Mouse (Mus musculus) frontal cortex, postnatal 10 days (tissue): ENCODE results near the gene Fxyd6.

Experiments used
- DNase-seq, 2 experiments: peaks; one replicate each; pipeline ENCODE4 v3.0.0; 2022; ENCODE audit warnings: low spot score in 2 of 2, mixed read lengths in 1 of 2

The Fxyd6 gene

GRCm38 (mm10) chr9:45411803-45412202 is 41.8 kb downstream of the Fxyd6 start:
- no peak for DNase-seq

GRCm38 (mm10) chr9:45412287-45412686 is 42.3 kb downstream of the Fxyd6 start:
- DNase-seq = peak; percentile 81 to 87

- DNase-seq = no peak
Measured at GRCm38 (mm10) chr9:45412700-45413477, 42.9 kb downstream of the Fxyd6 start.

- no peak for DNase-seq
Measured at GRCm38 (mm10) chr9:45413478-45414140, 43.6 kb downstream of the Fxyd6 start.

GRCm38 (mm10) chr9:45415912-45416311 is 45.9 kb downstream of the Fxyd6 start:
- peak; percentile 37 to 71 for DNase-seq

GRCm38 (mm10) chr9:45417245-45417644 is 47.3 kb downstream of the Fxyd6 start:
- no peak for DNase-seq

- DNase-seq = no peak
Measured at GRCm38 (mm10) chr9:45418252-45418651, 48.3 kb downstream of the Fxyd6 start.

- DNase-seq = no peak
Measured at GRCm38 (mm10) chr9:45421209-45421608, 51.2 kb downstream of the Fxyd6 start.

- DNase-seq = no peak
Measured at GRCm38 (mm10) chr9:45422761-45423298, 52.8 kb downstream of the Fxyd6 start.

- no peak for DNase-seq
Measured at GRCm38 (mm10) chr9:45426456-45426855, 56.5 kb downstream of the Fxyd6 start, which contains the start of gene Dscaml1. Gene Dscaml1, plus strand, starts transcription at chr9:45426628.

- no peak for DNase-seq
Measured at GRCm38 (mm10) chr9:45429392-45429791, 59.4 kb downstream of the Fxyd6 start.

- DNase-seq = peak in 1 of 2 experiments; percentile 68
Measured at GRCm38 (mm10) chr9:45429951-45430697, 60.1 kb downstream of the Fxyd6 start.

GRCm38 (mm10) chr9:45430698-45430959 is 60.6 kb downstream of the Fxyd6 start:
- DNase-seq = no peak

- no peak for DNase-seq
Measured at GRCm38 (mm10) chr9:45431150-45431549, 61.2 kb downstream of the Fxyd6 start.

GRCm38 (mm10) chr9:45432639-45433038 is 62.7 kb downstream of the Fxyd6 start:
- DNase-seq = peak in 1 of 2 experiments; percentile 42

- no peak for DNase-seq
Measured at GRCm38 (mm10) chr9:45433119-45433518, 63.1 kb downstream of the Fxyd6 start.

GRCm38 (mm10) chr9:45434171-45434570 is 64.2 kb downstream of the Fxyd6 start:
- DNase-seq = no peak

- DNase-seq = no peak
Measured at GRCm38 (mm10) chr9:45439025-45439424, 69.0 kb downstream of the Fxyd6 start.

GRCm38 (mm10) chr9:45440083-45440784 is 70.2 kb downstream of the Fxyd6 start:
- DNase-seq = no peak

GRCm38 (mm10) chr9:45444251-45444798 is 74.3 kb downstream of the Fxyd6 start:
- no peak for DNase-seq
